Mouse (Mus musculus) CD8-positive naive resting alpha-beta T cell, adult 57 days (primary cell): ENCODE results near the gene Gm47289. TPM values are rescaled to one million over a fixed set of nuclear protein-coding genes. Genes with fewer than 3 reads are reported as not detected.

Experiments used
- total RNA-seq: library from RNA; stranded (reverse); gene quantifications from one replicate; pipeline ENCODE4 v1.2.4, GENCODE M21; 2023

Gene Gm47289
- total RNA-seq, result not detected

DNA sequence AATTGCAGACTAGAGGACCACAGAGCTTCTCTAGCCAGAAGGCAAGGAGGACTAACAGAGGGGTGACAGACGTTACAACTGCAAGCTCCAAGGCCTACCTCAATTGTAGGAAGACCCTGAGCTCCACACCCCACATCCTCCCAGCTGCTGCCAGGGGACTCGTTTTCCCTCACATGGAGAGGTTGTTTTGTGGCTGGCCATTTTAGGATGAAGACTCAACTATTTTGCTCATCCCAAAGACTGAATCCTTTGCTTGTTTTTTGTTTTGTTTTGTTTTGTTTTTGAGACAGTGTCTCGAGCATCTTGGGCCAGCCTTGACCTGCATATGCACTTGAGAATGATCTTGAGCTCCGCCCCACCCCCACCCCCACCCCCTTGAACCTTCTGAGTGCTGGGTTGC lies at the start of gene Gm47289:
Gene Gm47289 (plus strand): TSS at position 301 of the 400 bp plus-strand sequence.

DNA sequence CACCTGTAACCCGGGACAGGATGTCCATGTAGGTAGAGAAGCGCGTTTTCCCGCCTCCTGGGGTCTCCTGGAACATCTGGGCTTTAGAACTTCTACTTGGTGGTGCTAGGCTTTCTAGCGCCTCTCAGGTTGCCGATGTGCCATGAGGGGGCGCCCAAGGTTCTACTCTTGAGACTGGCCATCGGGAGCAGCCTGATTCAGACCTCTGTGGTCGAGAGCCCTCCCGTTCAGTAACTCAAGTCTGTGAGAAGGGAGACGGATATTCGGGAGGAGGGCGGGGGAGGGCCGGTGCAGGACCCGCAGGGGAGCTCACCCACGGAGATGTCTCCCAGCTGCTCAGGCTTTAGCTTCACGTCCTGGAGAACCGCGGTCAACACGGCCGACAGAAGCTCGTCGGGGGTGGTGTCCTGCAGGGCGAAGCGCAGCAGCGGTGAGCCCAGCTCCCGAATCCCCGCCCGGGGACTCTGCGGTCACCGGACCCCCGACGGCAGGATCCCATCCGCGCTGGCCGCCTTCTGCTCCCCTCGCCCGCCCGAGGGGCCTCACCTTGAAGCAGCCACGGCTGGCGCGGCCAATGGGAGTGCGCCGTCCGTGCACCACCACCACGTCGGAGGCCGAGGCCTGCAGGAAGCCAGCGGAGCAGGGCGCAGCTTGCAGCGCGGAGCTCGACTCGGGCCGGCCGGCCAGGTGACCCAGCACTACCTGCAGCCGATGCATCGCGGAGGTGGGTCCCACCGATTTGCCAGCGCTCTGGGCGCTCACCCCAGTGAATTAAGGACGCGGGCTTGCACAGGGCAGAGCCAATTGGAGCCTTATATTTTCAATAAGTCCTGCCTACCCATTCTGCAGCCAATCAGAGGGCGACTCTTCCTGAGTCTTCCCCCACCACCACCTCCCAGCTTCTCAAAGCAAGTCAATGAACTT lies 2.4 kb upstream of the Gm47289 start, which contains the start of gene Acaa1b:
Gene Acaa1b (minus strand): TSS at position 816 of the 924 bp plus-strand sequence.

GRCm38 (mm10) chr9:119208998-119209397 lies 50.0 kb downstream of the Gm47289 start, which contains the start of gene Slc22a13:
Slc22a13 (minus strand) TSS chr9:119209098.

Other genes starting within 250 kb of the Gm47289 start
- not detected for gene Ctdspl, start 232.7 kb upstream of the Gm47289 start, total RNA-seq
- gene Vill, start 106.4 kb upstream of the Gm47289 start, total RNA-seq, result 1.3 TPM
- not detected for gene Plcd1, start 65.7 kb upstream of the Gm47289 start, total RNA-seq
- not detected for gene Dlec1, start 56.7 kb upstream of the Gm47289 start, total RNA-seq
- gene Acaa1b, start 2.1 kb upstream of the Gm47289 start, total RNA-seq, result 1.7 TPM
- not detected for gene Slc22a13, start 49.9 kb downstream of the Gm47289 start, total RNA-seq
- 36.0 TPM for gene Oxsr1, start 163.3 kb downstream of the Gm47289 start, total RNA-seq
- gene Acaa1a, start 180.5 kb downstream of the Gm47289 start, total RNA-seq, result 58.3 TPM
- 41.0 TPM for gene Myd88, start 182.2 kb downstream of the Gm47289 start, total RNA-seq
- 1.5 TPM for gene Xylb, start 198.2 kb downstream of the Gm47289 start, total RNA-seq
- gene Slc22a14, start 206.4 kb downstream of the Gm47289 start, total RNA-seq, result not detected
- gene Acvr2b, start 243.0 kb downstream of the Gm47289 start, total RNA-seq, result 3.1 TPM